Mouse (Mus musculus): Measurements from ENCODE around the gene Fnip2.

DNA sequence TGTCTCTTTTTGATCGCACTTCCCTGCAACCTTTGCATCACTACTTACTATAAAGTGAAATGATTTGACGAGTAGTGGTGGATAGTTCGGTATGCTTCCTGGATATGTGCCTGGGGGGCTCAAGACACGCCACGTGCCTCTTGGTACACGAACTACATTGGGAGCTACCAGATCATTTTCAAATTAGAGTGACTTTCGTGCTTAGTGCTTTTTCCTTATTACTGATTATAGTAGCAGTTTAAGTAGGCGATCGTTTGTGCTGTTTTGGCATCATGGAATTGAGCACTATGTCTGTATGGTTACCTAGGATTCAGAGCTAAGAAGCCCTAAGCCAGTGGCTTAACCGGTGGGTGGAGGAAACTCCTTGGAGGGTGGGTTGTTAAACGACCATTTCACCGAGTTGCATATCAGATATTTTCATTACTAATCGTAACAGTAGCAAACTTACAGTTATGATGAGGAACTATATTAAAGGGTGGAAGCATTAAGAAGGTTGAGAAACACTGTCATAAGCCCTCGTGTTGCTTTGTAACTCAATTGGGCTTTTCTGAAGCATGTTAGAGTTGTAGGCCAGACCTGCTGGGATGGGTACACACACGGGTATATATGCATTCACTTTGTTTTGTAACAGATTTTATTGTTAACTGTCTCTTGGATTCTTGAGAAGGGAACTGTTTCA is 24.3 kb upstream of the Fnip2 start:
- TF ChIP-seq POLR2A (IDR thresholded peaks at IDR 0.05; ENCODE audit: low read depth, low read length) (no peak), CTCF (IDR thresholded peaks at IDR 0.05; ENCODE audit: borderline replicate concordance, insufficient read depth, low read length) (no peak)

All from embryonic fibroblast, embryonic 13.5 days (primary cell).